Mouse (Mus musculus) hindbrain, embryonic 11.5 days (tissue): ENCODE measurements around the gene Sept5. TPM values are rescaled to one million over a fixed set of nuclear protein-coding genes. Genes with fewer than 3 reads are reported as not detected.

Experiments
- ATAC-seq: fragments of 200-750 bp; cut with Nextera tagmentation; 2 replicates; pipeline ENCODE4 v1.8.0; 2017; ENCODE audit warnings: mild to moderate bottlenecking, moderate TSS enrichment, moderate library complexity; ENCODE audit not compliant: low FRiP score
- DNase-seq: peaks from one replicate; pipeline ENCODE4 v3.0.0-alpha.2; 2015; ENCODE audit warnings: low spot score
- H3K27ac ChIP-seq: fragments of 300-500 bp; sonication (generic); 2 replicates; pipeline ENCODE4 v1.5.1; 2014; ENCODE audit warnings: mild to moderate bottlenecking, low read depth, low read length
- H3K27me3 ChIP-seq: fragments of 300-500 bp; sonication (generic); 2 replicates; pipeline ENCODE4 v1.6.1; 2014; ENCODE audit warnings: mild to moderate bottlenecking, low read length, moderate library complexity, mixed read lengths; ENCODE audit not compliant: control insufficient read depth, insufficient read depth
- H3K36me3 ChIP-seq: fragments of 300-500 bp; sonication (generic); 2 replicates; pipeline ENCODE4 v1.6.1; 2014; ENCODE audit warnings: mild to moderate bottlenecking, low read length, moderate library complexity, mixed read lengths; ENCODE audit not compliant: control insufficient read depth, insufficient read depth
- H3K4me1 ChIP-seq: fragments of 300-500 bp; sonication (generic); replicated peaks from 2 replicates; pipeline ENCODE4 v1.6.1; 2014; ENCODE audit warnings: low read length, mixed read lengths; ENCODE audit not compliant: control insufficient read depth, insufficient read depth
- H3K4me2 ChIP-seq: fragments of 300-500 bp; sonication (generic); replicated peaks from 2 replicates; pipeline ENCODE4 v1.6.1; 2014; ENCODE audit warnings: mild to moderate bottlenecking, low read depth, low read length
- H3K4me3 ChIP-seq: fragments of 300-500 bp; sonication (generic); 2 replicates; pipeline ENCODE4 v1.5.1; 2014; ENCODE audit warnings: low read depth, low read length
- H3K9ac ChIP-seq: fragments of 300-500 bp; sonication (generic); 2 replicates; pipeline ENCODE4 v1.6.1; 2014; ENCODE audit warnings: low read depth, low read length
- H3K9me3 ChIP-seq: fragments of 300-500 bp; sonication (generic); 2 replicates; pipeline ENCODE4 v1.6.1; 2016; ENCODE audit warnings: low read length; ENCODE audit not compliant: control insufficient read depth
- WGBS: fragments of 180-500 bp; shearing (Covaris S2); extraction: QIAGEN DNeasy Blood & Tissue Kit; methylation state at CpG from one replicate; pipeline ENCODE4 v1.1.7; 2014; 5-methylcytosine and 5-hydroxymethylcytosine counted together
- polyA plus RNA-seq: library from polyadenylated mRNA; unstranded; fragments of >200 nt; fragmentation: Nextera tagmentation; extraction: Ambion mirVana; gene quantifications from 2 replicates; pipeline ENCODE4 v1.2.1, GENCODE M21; 2014

Sept5 gene
- polyA plus RNA-seq, 1 experiment from 2014 or later = 63.4 TPM

DNA sequence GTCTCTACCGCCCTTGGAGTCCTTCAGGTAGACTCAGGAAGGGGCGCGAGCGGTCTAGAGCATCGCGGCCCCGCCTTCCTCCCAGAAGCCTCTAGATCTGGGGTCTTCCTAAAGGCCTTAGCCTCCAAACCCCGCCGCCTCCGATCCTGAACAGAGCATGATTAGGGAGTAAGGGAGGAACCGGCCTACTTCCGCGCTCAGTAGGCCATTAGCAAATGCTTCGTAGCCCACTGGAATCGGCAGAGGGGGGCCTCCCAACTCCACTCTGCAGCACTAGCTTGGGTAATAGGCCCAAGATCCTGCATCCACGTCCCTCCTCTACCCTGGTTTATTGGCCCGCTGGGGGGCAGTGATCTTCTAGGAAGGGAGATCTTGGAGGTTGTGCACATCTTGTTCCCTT lies 7.7 kb downstream of the Sept5 start, which contains the start of gene Gp1bb:
TSS of gene Gp1bb (minus strand) at position 385 of the 400 bp plus-strand sequence.
- no peak for ATAC-seq
- no peak for DNase-seq
- H3K4me2 ChIP-seq = peak within 1 kb of the TSS; percentile 79
- 10% methylated on average over 17 of the region's 17 CpGs for WGBS
- H3K9me3 ChIP-seq = no peaks in the 10 kb centered on the region
- H3K27me3 ChIP-seq = peaks cover 87% of the 10 kb centered on the region
- H3K9ac ChIP-seq = no peak within 1 kb of the TSS
- H3K27ac ChIP-seq = no peak within 1 kb of the TSS
- peak within 1 kb of the TSS; percentile 41 for H3K4me3 ChIP-seq
- H3K4me1 ChIP-seq = peaks cover 20% of the 10 kb centered on the region
- peaks cover 5% of the 10 kb centered on the region for H3K36me3 ChIP-seq

DNA sequence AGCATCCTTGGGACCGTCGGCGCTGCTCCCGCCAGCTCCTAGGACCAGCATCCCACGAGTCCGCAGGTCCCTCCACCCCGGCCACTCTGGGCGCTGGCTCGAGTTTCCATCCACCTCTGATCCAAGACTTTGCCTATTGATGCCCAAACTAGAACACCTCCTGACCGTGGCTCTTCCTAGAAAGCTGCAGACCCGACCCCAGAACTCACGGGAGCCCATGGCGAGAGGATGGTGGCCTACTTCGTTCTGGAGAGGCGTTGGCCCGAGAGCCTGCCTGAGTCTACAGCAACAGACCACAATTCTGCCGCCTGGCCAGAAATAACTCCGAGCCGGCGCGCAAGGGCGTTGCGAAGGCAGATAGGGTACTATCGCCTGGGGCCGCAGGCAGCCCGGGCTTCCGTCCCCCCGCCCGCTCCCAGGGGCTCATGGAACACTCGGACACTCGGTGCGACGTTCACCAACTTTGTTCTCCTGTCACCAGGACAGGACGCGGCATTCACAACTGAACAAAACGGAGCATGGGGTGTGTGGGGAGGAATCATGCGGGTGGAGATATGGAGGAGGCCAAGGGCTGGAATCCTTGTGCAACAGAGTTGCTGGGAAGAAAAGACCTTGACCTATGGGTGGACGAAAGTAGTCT lies 8.3 kb downstream of the Sept5 start:
- 2% methylated on average over 38 of the region's 38 CpGs for WGBS
- no peak overlapping the region for H3K9ac ChIP-seq
- DNase-seq = no peak

DNA sequence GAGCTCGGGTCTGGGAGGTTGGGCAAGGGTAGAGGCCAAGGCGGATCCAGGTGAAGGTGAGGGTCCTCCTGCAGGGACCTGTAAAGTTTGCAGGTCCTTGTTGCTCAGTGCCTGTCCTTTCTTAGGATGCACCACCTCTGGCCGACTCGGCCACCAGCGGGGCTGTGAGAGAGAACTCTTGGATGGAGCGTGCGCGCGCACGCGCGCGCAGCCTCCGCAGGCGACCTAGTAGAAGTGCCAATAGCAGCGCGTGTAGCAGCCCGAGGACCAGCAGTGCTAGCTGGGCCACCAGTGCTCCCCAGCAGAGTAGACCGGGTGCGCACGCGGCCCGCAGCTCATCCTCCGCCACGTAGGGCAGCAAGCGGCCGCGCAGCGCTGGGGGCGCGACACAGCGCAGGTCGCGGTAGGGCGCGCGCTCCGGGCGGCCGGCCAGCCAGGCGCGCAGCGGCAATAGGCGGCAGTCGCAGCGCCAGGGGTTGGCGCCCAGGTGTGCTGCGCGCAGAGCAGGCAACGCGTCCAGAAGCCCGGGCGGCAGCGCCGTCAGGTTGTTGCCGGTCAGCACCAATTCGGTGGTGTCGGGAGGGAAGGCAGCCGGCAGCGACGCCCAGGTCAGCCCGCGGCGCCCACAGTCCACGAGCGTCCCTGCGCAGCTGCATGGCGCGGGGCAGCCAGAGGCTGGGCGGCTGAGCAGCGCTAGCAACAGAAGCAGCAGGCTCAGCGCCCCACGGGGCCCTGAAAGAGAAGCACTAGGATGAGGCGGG lies 9.0 kb downstream of the Sept5 start:
- Histone ChIP-seq H3K27me3 (peaks cover 82% of the 10 kb centered on the region), H3K4me2 (peak overlapping the region; percentile 79), H3K27ac (no peak overlapping the region), H3K9ac (peak overlapping the region; percentile 34; the same call in 1 of the 2 replicates), H3K4me1 (peaks cover 10% of the 10 kb centered on the region), H3K4me3 (peak overlapping the region; percentile 41), H3K9me3 (no peaks in the 10 kb centered on the region), H3K36me3 (peaks cover 5% of the 10 kb centered on the region)
- DNase-seq (peak; percentile 67), ATAC-seq (peak; percentile 39; the same call in 1 of the 2 replicates)
- 1% methylated on average over 63 of the region's 74 CpGs for WGBS

More for the DNA sequence above, 8.3 kb downstream of the Sept5 start:
- peaks cover 5% of the 10 kb centered on the region for H3K36me3 ChIP-seq
- H3K4me3 ChIP-seq = peak overlapping the region; percentile 41
- H3K4me2 ChIP-seq = peak overlapping the region; percentile 79
- H3K27ac ChIP-seq = no peak overlapping the region
- ATAC-seq = no peak
- no peaks in the 10 kb centered on the region for H3K9me3 ChIP-seq
- peaks cover 87% of the 10 kb centered on the region for H3K27me3 ChIP-seq
- peaks cover 16% of the 10 kb centered on the region for H3K4me1 ChIP-seq

DNA sequence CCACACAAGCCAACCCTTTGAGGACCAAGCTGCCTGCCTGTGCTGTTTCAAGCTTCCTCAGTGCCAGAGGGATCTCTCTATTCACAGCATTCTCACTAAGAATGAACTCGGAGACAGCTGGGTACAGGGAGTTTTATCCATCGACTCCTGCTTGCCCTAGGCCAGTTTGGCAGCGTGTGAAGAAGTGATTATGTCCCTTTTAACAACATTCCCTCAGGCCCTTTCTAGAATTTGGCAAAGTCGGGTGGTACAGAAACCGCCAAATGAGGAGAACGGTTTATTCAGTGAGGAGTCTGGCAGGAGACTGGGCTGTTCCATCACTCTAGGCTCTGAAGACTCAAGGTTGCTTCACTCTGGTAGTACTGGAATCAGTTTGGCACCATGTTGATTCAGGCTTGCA lies 9.6 kb downstream of the Sept5 start:
- H3K4me1 ChIP-seq = peaks cover 10% of the 10 kb centered on the region
- H3K27ac ChIP-seq = no peak overlapping the region
- H3K36me3 ChIP-seq = peaks cover 5% of the 10 kb centered on the region
- no peak for DNase-seq
- H3K9me3 ChIP-seq = no peaks in the 10 kb centered on the region
- H3K4me2 ChIP-seq = peak overlapping the region; percentile 79
- no peak for ATAC-seq
- no peak overlapping the region; the same call in 1 of the 2 replicates for H3K4me3 ChIP-seq
- H3K27me3 ChIP-seq = peaks cover 77% of the 10 kb centered on the region
- no peak overlapping the region for H3K9ac ChIP-seq
- 20% methylated on average over 6 of the region's 6 CpGs for WGBS

DNA sequence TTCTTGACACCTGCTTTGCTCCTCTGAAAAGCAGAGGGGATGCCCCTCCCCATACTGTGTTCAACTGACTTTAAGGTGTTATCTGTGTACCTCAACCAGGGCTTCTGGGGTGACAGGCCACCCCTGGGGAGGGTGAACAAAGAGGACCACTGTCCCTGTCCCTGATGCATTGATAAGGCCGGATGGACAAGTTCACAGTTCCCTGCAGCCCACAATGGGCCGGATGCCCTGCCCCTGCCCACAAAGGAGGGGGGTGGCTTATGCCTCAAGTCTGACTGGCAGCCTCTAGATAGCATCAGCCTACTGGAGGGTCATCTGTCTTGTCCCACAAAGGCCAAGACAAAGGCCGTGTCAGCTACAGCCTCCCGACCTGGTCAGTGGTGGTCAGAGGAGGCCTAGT lies 10.6 kb downstream of the Sept5 start:
- Histone ChIP-seq H3K36me3 (peaks cover 5% of the 10 kb centered on the region; the same call in 1 of the 2 replicates), H3K4me2 (no peak overlapping the region), H3K4me3 (no peak overlapping the region), H3K4me1 (peaks cover 10% of the 10 kb centered on the region), H3K9ac (no peak overlapping the region), H3K9me3 (no peaks in the 10 kb centered on the region), H3K27ac (no peak overlapping the region), H3K27me3 (peaks cover 69% of the 10 kb centered on the region)
- ATAC-seq (no peak), DNase-seq (peak; percentile 2)
- WGBS = 20% methylated on average over 4 of the region's 4 CpGs

DNA sequence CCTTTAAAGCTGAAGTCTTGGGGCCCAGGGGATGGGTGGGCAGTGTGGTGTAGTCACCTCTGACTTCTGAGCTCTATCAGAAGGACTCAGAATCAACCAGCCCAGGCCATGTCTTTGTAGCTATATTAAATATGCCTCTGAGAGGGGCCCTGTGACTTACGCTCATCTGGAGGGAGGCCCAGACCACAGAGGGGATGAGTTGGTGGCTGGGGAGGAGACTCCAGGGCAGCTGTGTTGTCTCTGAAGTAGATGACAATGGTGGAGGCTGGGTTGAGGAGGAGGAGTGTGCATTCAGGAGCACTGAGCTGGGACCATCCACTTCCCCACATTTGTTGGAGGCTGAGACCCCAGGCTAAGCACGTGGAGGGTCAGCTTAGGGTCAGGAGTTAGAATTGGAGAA lies 11.5 kb downstream of the Sept5 start:
- Histone ChIP-seq H3K36me3 (peaks cover 5% of the 10 kb centered on the region; the same call in 1 of the 2 replicates), H3K9ac (no peak overlapping the region), H3K9me3 (no peaks in the 10 kb centered on the region), H3K27ac (no peak overlapping the region), H3K4me1 (peaks cover 10% of the 10 kb centered on the region), H3K4me3 (no peak overlapping the region), H3K27me3 (peaks cover 61% of the 10 kb centered on the region), H3K4me2 (no peak overlapping the region)
- ATAC-seq (no peak), DNase-seq (peak; percentile 6)
- 43% methylated on average over 2 of the region's 2 CpGs for WGBS

DNA sequence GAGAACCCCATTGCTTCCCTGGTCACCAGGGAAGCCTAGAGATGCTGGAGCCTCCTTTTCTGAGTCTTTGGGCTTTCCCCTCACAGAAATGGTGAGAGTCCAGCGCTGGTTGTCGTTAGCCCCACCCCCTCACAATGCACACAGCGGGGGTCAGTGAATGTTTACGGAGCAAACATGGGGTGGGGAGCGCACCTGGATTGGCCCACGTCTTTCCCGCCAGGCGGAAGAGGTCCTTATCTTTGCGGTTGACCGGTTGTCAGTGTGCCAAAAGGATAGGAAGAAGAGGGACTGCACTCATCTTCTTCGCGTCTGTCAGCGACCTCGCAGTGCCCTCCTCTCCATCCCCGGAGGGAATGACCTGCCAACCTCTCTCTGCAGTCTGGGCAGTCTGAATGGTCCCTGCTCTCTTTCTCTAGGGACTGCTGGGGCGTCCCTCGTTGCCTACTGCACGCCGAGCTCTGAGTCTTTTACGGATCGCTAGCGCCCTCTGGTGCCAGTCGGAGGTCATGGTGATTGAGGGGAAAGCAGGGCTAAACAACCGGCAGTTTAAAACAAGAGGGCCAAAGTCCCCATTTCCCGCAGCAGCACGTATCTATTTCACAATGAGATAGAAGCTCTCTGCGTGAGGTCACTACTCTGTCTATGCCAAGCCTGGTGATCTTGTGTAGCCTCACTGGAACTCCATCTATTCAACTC lies 12.2 kb downstream of the Sept5 start:
- H3K4me3 ChIP-seq = no peak overlapping the region
- H3K36me3 ChIP-seq = peaks cover under 1% of the 10 kb centered on the region; the same call in 1 of the 2 replicates
- peaks cover 11% of the 10 kb centered on the region for H3K4me1 ChIP-seq
- H3K9me3 ChIP-seq = no peaks in the 10 kb centered on the region
- WGBS = 1% methylated on average over 27 of the region's 27 CpGs
- H3K4me2 ChIP-seq = peak overlapping the region; percentile 20
- ATAC-seq (peak; percentile 32), DNase-seq (peak; percentile 96)
- H3K27me3 ChIP-seq = peaks cover 53% of the 10 kb centered on the region
- no peak overlapping the region for H3K9ac ChIP-seq
- H3K27ac ChIP-seq = no peak overlapping the region

DNA sequence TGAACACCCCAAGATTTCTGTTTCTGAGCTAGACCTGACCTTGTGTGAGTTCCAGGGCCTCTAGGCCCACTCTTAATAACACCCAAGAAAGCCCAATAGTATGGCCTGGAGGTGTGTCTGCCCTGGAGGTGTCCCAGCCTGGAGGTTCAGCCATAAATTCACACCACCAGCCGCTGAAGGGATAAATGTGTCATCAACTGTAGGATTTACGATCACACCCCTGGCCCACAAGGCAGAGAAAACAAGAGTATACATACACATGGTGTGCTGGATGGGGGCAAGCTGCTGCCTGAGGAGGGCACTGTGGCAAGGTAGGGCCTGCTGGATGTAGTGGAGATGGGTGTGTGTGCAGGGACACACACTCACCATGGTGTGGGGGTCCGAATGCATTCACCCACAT lies 16.5 kb downstream of the Sept5 start:
- Histone ChIP-seq H3K27ac (no peak overlapping the region), H3K9me3 (no peaks in the 10 kb centered on the region), H3K27me3 (peaks cover 11% of the 10 kb centered on the region), H3K36me3 (no peaks in the 10 kb centered on the region), H3K9ac (no peak overlapping the region), H3K4me2 (no peak overlapping the region), H3K4me3 (no peak overlapping the region), H3K4me1 (peaks cover 6% of the 10 kb centered on the region; the same call in 1 of the 2 replicates)
- ATAC-seq = no peak
- DNase-seq = no peak
- whole genome bisulfite sequencing = 88% methylated on average over 3 of the region's 3 CpGs
